In genomic region chr5:43042585-43042984, GRCm38 (mm10) we compare ENCODE assay signal across 19 mouse cellular contexts.
"Had no signal": no experiment of that assay in that cellular context is flagged by ENCODE, and none has a peak within 500 bp of the region (broad histone marks: within the 10 kb centered on the region; RNA-seq: fewer than 3 reads in every experiment).

No protein-coding gene starts in this region.

- H3K9me3 ChIP-seq: liver, embryonic 13.5 days; liver, embryonic 15.5 days; midbrain, embryonic 10.5 days; midbrain, embryonic 12.5 days; neural tube, embryonic 13.5 days; neural tube, embryonic 15.5 days had no signal

- H3K4me2 ChIP-seq: liver, embryonic 13.5 days; liver, embryonic 15.5 days; lung, embryonic 14.5 days; midbrain, embryonic 12.5 days; neural tube, embryonic 13.5 days; neural tube, embryonic 15.5 days had no signal

- H3K9ac ChIP-seq: liver, embryonic 13.5 days; liver, embryonic 15.5 days; lung, embryonic 14.5 days; midbrain, embryonic 12.5 days; neural tube, embryonic 13.5 days; neural tube, embryonic 15.5 days had no signal

- H3K27ac ChIP-seq: liver, embryonic 13.5 days; liver, embryonic 15.5 days; macrophage; midbrain, embryonic 10.5 days; midbrain, embryonic 12.5 days; neural tube, embryonic 13.5 days; neural tube, embryonic 15.5 days had no signal

- ATAC-seq: midbrain, embryonic 16.5 days had no signal

- DNase-seq: liver, embryonic 13.5 days; lung, adult 18-20 months; lung, embryonic 14.5 days; lung, postnatal 14 days; lung, postnatal 36 days; midbrain, embryonic 14.5 days; retina, postnatal 1 day; right cerebral cortex, postnatal 14 days; thymus, adult 2 months; thymus, postnatal 25 days; thymus, postnatal 4 days had no signal

- H3K36me3 ChIP-seq: liver, embryonic 13.5 days; liver, embryonic 15.5 days; midbrain, embryonic 10.5 days; midbrain, embryonic 12.5 days; neural tube, embryonic 13.5 days; neural tube, embryonic 15.5 days had no signal

- H3K4me3 ChIP-seq: liver, embryonic 13.5 days; liver, embryonic 15.5 days; midbrain, embryonic 10.5 days; midbrain, embryonic 12.5 days; myocyte; neural tube, embryonic 13.5 days; neural tube, embryonic 15.5 days had no signal

- H3K4me1 ChIP-seq: liver, embryonic 13.5 days; liver, embryonic 15.5 days; midbrain, embryonic 10.5 days; midbrain, embryonic 12.5 days; neural tube, embryonic 13.5 days; neural tube, embryonic 15.5 days had no signal

- H3K27me3 ChIP-seq: liver, embryonic 13.5 days; liver, embryonic 15.5 days; midbrain, embryonic 12.5 days; neural tube, embryonic 13.5 days; neural tube, embryonic 15.5 days had no signal
